Mouse (Mus musculus) lung, embryonic 14.5 days (tissue): ENCODE results near the gene Slc5a5. TPM values are rescaled to one million over a fixed set of nuclear protein-coding genes. Genes with fewer than 3 reads are reported as not detected.

Source experiments
- ATAC-seq: fragments of 200-750 bp; cut with Nextera tagmentation; 2 replicates; pipeline ENCODE4 v1.8.0; 2017; ENCODE audit warnings: mild to moderate bottlenecking, moderate TSS enrichment, moderate library complexity; ENCODE audit not compliant: insufficient read depth
- DNase-seq: peaks from one replicate; pipeline ENCODE4 v3.0.0-alpha.2; 2015
- H3K27ac ChIP-seq: fragments of 300-500 bp; sonication (generic); 2 replicates; pipeline ENCODE4 v1.5.1; 2014; ENCODE audit warnings: low read depth, mild to moderate bottlenecking, moderate library complexity
- H3K27me3 ChIP-seq: fragments of 300-500 bp; sonication (generic); 2 replicates; pipeline ENCODE4 v1.6.1; 2014; ENCODE audit warnings: low read length, control low read depth; ENCODE audit not compliant: insufficient read depth
- H3K36me3 ChIP-seq: fragments of 300-500 bp; sonication (generic); 2 replicates; pipeline ENCODE4 v1.6.1; 2014; ENCODE audit warnings: control low read depth; ENCODE audit not compliant: insufficient read depth
- H3K4me1 ChIP-seq: fragments of 300-500 bp; sonication (generic); 2 replicates; pipeline ENCODE4 v1.6.1; 2014; ENCODE audit warnings: antibody characterized with exemption, control low read depth; ENCODE audit not compliant: insufficient read depth
- H3K4me2 ChIP-seq: fragments of 300-500 bp; sonication (generic); 2 replicates; pipeline ENCODE4 v1.6.1; 2014; ENCODE audit warnings: mild to moderate bottlenecking
- H3K4me3 ChIP-seq: fragments of 300-500 bp; sonication (generic); 2 replicates; pipeline ENCODE4 v1.5.1; 2014; ENCODE audit warnings: low read depth, low read length
- H3K9ac ChIP-seq: fragments of 300-500 bp; sonication (generic); 2 replicates; pipeline ENCODE4 v1.6.1; 2014
- H3K9me3 ChIP-seq: fragments of 300-500 bp; sonication (generic); 2 replicates; pipeline ENCODE4 v1.6.1; 2016; ENCODE audit warnings: low read depth, low read length, control low read depth
- CTCF ChIP-seq: IDR thresholded peaks from 2 replicates; pipeline ENCODE4 v1.5.1; 2016; ENCODE audit warnings: antibody characterized with exemption, low read depth
- WGBS: fragments of 180-500 bp; shearing (Covaris S2); extraction: QIAGEN DNeasy Blood & Tissue Kit; methylation state at CpG from one replicate; pipeline ENCODE4 v1.1.7; 2014; 5-methylcytosine and 5-hydroxymethylcytosine counted together
- polyA plus RNA-seq: library from polyadenylated mRNA; unstranded; fragments of >200 nt; fragmentation: Nextera tagmentation; extraction: Ambion mirVana; gene quantifications from 2 replicates; pipeline ENCODE4 v1.2.1, GENCODE M21; 2014

Gene Slc5a5
- polyA plus RNA-seq, 1 experiment from 2014 or later = 0.12 TPM

GRCm38 (mm10) chr8:70912955-70913354, 20.4 kb upstream of the Slc5a5 start:
- Histone ChIP-seq H3K4me2 (no peak overlapping the region), H3K4me3 (no peak overlapping the region), H3K27ac (no peak overlapping the region), H3K36me3 (peaks cover 72% of the 10 kb centered on the region), H3K4me1 (no peaks in the 10 kb centered on the region), H3K27me3 (no peaks in the 10 kb centered on the region), H3K9me3 (no peaks in the 10 kb centered on the region), H3K9ac (no peak overlapping the region)
- DNase-seq (no peak), ATAC-seq (no peak)
- WGBS = 90% methylated on average over 30 of the region's 30 CpGs
- TF ChIP-seq CTCF = no peak

GRCm38 (mm10) chr8:70911596-70911995, 19.0 kb upstream of the Slc5a5 start:
- TF ChIP-seq CTCF = peak; percentile 47
- WGBS = 78% methylated on average over 5 of the region's 5 CpGs
- H3K9me3 ChIP-seq = no peaks in the 10 kb centered on the region

GRCm38 (mm10) chr8:70907518-70907917, 15.0 kb upstream of the Slc5a5 start:
- DNase-seq = no peak

More at GRCm38 (mm10) chr8:70911596-70911995, 19.0 kb upstream of the Slc5a5 start:
- DNase-seq = no peak
- Histone ChIP-seq H3K27ac (no peak overlapping the region), H3K4me3 (no peak overlapping the region), H3K27me3 (no peaks in the 10 kb centered on the region), H3K4me1 (peaks cover 7% of the 10 kb centered on the region), H3K9ac (no peak overlapping the region), H3K36me3 (peaks cover 59% of the 10 kb centered on the region), H3K4me2 (no peak overlapping the region)
- ATAC-seq = no peak

GRCm38 (mm10) chr8:70905831-70906736, 13.5 kb upstream of the Slc5a5 start, which contains the start of gene Map1s:
Gene Map1s, plus strand, starts transcription at chr8:70905932.
- peak; percentile 92 for ATAC-seq
- no peak for TF ChIP-seq CTCF
- peak within 1 kb of the TSS; percentile 89 for H3K4me3 ChIP-seq
- peaks cover 3% of the 10 kb centered on the region; the same call in 1 of the 2 replicates for H3K27me3 ChIP-seq
- peaks cover 5% of the 10 kb centered on the region; the same call in 1 of the 2 replicates for H3K36me3 ChIP-seq
- H3K27ac ChIP-seq = peak within 1 kb of the TSS; percentile 94
- peaks cover 15% of the 10 kb centered on the region for H3K4me1 ChIP-seq
- DNase-seq = peak; percentile 96
- no peaks in the 10 kb centered on the region for H3K9me3 ChIP-seq
- peak within 1 kb of the TSS; percentile 93 for H3K9ac ChIP-seq
- H3K4me2 ChIP-seq = peak within 1 kb of the TSS; percentile 93
- under 1% methylated on average over 71 of the region's 86 CpGs for WGBS

More at GRCm38 (mm10) chr8:70907518-70907917, 15.0 kb upstream of the Slc5a5 start:
- no peak overlapping the region for H3K9ac ChIP-seq
- TF ChIP-seq CTCF = no peak
- peaks cover 15% of the 10 kb centered on the region for H3K4me1 ChIP-seq
- H3K36me3 ChIP-seq = peaks cover 20% of the 10 kb centered on the region
- no peak overlapping the region for H3K27ac ChIP-seq
- 87% methylated on average over 2 of the region's 2 CpGs for WGBS
- no peak overlapping the region for H3K4me3 ChIP-seq
- no peaks in the 10 kb centered on the region for H3K27me3 ChIP-seq
- no peak for ATAC-seq
- no peaks in the 10 kb centered on the region for H3K9me3 ChIP-seq
- H3K4me2 ChIP-seq = no peak overlapping the region

GRCm38 (mm10) chr8:70905463-70905830, 12.9 kb upstream of the Slc5a5 start:
- Histone ChIP-seq H3K36me3 (no peaks in the 10 kb centered on the region), H3K4me3 (peak overlapping the region; percentile 89), H3K27me3 (peaks cover 3% of the 10 kb centered on the region; the same call in 1 of the 2 replicates), H3K9ac (peak overlapping the region; percentile 93), H3K27ac (peak overlapping the region; percentile 65), H3K4me1 (peaks cover 15% of the 10 kb centered on the region), H3K9me3 (no peaks in the 10 kb centered on the region), H3K4me2 (peak overlapping the region; percentile 93)
- 21% methylated on average over 8 of the region's 8 CpGs for WGBS
- TF ChIP-seq CTCF = no peak
- DNase-seq (no peak), ATAC-seq (peak; percentile 22; the same call in 1 of the 2 replicates)

- Histone ChIP-seq H3K9me3 (no peaks in the 10 kb centered on the region), H3K9ac (no peak overlapping the region), H3K4me3 (no peak overlapping the region), H3K4me1 (peaks cover 15% of the 10 kb centered on the region), H3K27me3 (peaks cover 3% of the 10 kb centered on the region; the same call in 1 of the 2 replicates), H3K4me2 (no peak overlapping the region), H3K36me3 (no peaks in the 10 kb centered on the region), H3K27ac (no peak overlapping the region)
- DNase-seq (peak; percentile 63), ATAC-seq (no peak)
- WGBS = 46% methylated on average over 4 of the region's 4 CpGs
- no peak for TF ChIP-seq CTCF
Measured at GRCm38 (mm10) chr8:70904532-70904931, 12.0 kb upstream of the Slc5a5 start.

GRCm38 (mm10) chr8:70903582-70903981, 11.0 kb upstream of the Slc5a5 start:
- Histone ChIP-seq H3K4me2 (no peak overlapping the region), H3K9ac (no peak overlapping the region), H3K36me3 (no peaks in the 10 kb centered on the region), H3K9me3 (no peaks in the 10 kb centered on the region), H3K4me3 (no peak overlapping the region), H3K27ac (no peak overlapping the region), H3K4me1 (peaks cover 15% of the 10 kb centered on the region), H3K27me3 (peaks cover 3% of the 10 kb centered on the region; the same call in 1 of the 2 replicates)
- TF ChIP-seq CTCF = no peak
- DNase-seq (no peak), ATAC-seq (no peak)
